Mouse (Mus musculus): Measurements from ENCODE around the gene Llph.

GRCm38 (mm10) chr10:120197061-120197835 is 29.6 kb upstream of the Llph start:
- TF ChIP-seq MAX (IDR thresholded peaks at IDR 0.05), result no peak
- no peak for TF ChIP-seq CTCF (IDR thresholded peaks at IDR 0.05; ENCODE audit: control insufficient read depth, insufficient read depth, insufficient read length)
- no peak for TF ChIP-seq MYOG (IDR thresholded peaks at IDR 0.05; ENCODE audit: control insufficient read depth, extremely low read depth, insufficient read length)
